Mouse (Mus musculus) central nervous system, embryonic 14 days (tissue): ENCODE results near the gene Rhox7b. TPM values are rescaled to one million over a fixed set of nuclear protein-coding genes. Genes with fewer than 3 reads are reported as not detected.

Experiments used
- polyA plus RNA-seq: library from polyadenylated mRNA; depleted of rRNA; stranded (reverse); fragments of >200 nt; gene quantifications from 2 replicates; pipeline ENCODE4 v1.2.3, GENCODE M21; 2012; rRNA removed

The Rhox7b gene
- not detected in 2 replicates for polyA plus RNA-seq

GRCm38 (mm10) chrX:37897132-37897531, at the start of gene Rhox7b:
Gene Rhox7b, minus strand, starts transcription at chrX:37897232.

GRCm38 (mm10) chrX:37901670-37902069, 4.6 kb upstream of the Rhox7b start, which contains the start of gene Rhox9:
Gene Rhox9, minus strand, starts transcription at chrX:37901770.

GRCm38 (mm10) chrX:37878844-37879243, 18.2 kb downstream of the Rhox7b start, which contains the start of gene Rhox8:
Gene Rhox8, minus strand, starts transcription at chrX:37878944.

Other genes with a start within 250 kb of the Rhox7b start
- not detected in 2 replicates for gene Rhox4g, start 245.9 kb downstream of the Rhox7b start, polyA plus RNA-seq
- gene Rhox3h, start 228.5 kb downstream of the Rhox7b start, polyA plus RNA-seq = not detected in 2 replicates
- not detected in 2 replicates for gene Rhox2h, start 224.0 kb downstream of the Rhox7b start, polyA plus RNA-seq
- gene Rhox5, start 92.4 kb downstream of the Rhox7b start, polyA plus RNA-seq = 0.34 and 0.35 TPM in 2 replicates
- gene Rhox6, start 70.3 kb downstream of the Rhox7b start, polyA plus RNA-seq = not detected in 2 replicates
- gene Rhox7a, start 65.5 kb downstream of the Rhox7b start, polyA plus RNA-seq = not detected in 2 replicates
- gene Rhox8, start 18.3 kb downstream of the Rhox7b start, polyA plus RNA-seq = not detected in 2 replicates
- not detected in 2 replicates for gene Rhox9, start 4.5 kb upstream of the Rhox7b start, polyA plus RNA-seq
- not detected in 2 replicates for gene Btg1-ps1, start 121.6 kb upstream of the Rhox7b start, polyA plus RNA-seq
- not detected in 2 replicates for gene Btg1-ps2, start 145.9 kb upstream of the Rhox7b start, polyA plus RNA-seq
- gene Rhox10, start 169.2 kb upstream of the Rhox7b start, polyA plus RNA-seq = not detected in 2 replicates
- not detected in 2 replicates for gene Rhox11, start 187.9 kb upstream of the Rhox7b start, polyA plus RNA-seq
- gene Rhox12, start 213.7 kb upstream of the Rhox7b start, polyA plus RNA-seq = not detected in 2 replicates
- not detected in 2 replicates for gene Rhox13, start 224.0 kb upstream of the Rhox7b start, polyA plus RNA-seq